Mouse (Mus musculus) gastrocnemius, adult 2 months (tissue): ENCODE measurements around the gene Hspg2. TPM values are rescaled to one million over a fixed set of nuclear protein-coding genes. Genes with fewer than 3 reads are reported as not detected.

Source experiments
- DNase-seq: peaks from one replicate; pipeline ENCODE4 v3.0.0; 2022
- H3K27ac ChIP-seq: fragments of 200-600 bp; 2 replicates; pipeline ENCODE4 v1.8.1; 2022; ENCODE audit warnings: mild to moderate bottlenecking
- H3K4me3 ChIP-seq: fragments of 200-600 bp; 2 replicates; pipeline ENCODE4 v1.8.1; 2022; ENCODE audit warnings: mild to moderate bottlenecking, moderate library complexity
- CTCF ChIP-seq: fragments of 200-600 bp; IDR thresholded peaks from 2 replicates; pipeline ENCODE4 v1.8.1; 2022; ENCODE audit warnings: antibody characterized with exemption, mild to moderate bottlenecking, moderate library complexity
- intact Hi-C: fragments of 180-260 bp; cut with DNase I; formaldehyde crosslinking; loops from one replicate; pipeline ENCODE4 v1.15.1; 2025
- total RNA-seq, 2 experiments: library from RNA; stranded (reverse); gene quantifications; 2 replicates each; pipeline ENCODE4 v1.2.3; 2021

The Hspg2 gene
- total RNA-seq, 2 experiments from 2014 or later, result 55.2 to 77.5 TPM

DNA sequence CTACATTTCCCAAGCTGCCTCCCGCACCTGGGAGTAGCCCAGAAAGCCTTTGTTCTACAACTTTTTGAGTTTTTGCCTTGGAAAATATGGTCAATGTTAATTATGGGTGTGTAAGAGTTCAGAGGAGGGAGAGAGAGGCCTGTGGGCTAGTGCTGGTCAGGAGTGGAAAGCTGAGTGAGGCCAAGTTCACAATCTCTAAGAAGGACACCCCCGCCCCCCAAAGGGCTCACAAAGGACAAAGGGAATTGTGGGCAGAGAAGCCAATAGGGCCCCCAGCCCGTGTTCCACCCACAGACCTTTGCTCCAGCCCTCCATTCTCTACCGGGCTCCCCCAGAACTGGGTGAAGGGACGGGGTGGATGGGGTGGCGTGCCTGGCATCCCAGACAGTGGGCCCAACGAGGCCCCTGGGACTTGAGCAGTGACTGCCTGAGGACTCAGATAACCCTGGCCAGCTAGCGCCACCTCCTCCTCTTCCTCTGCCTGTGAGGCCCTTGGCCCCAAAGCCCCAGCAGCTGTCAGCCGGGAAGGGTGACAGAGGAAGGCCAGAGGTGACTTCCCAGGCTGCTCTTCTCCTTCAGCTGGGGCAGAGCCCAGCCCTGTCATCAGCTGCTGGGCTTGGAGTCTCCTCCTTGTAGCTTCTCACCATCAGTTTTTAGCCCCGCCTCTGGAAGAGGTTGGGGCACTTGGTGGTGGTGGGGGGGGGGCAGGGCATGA, 18.9 kb downstream of the Hspg2 start:
- intact Hi-C loops, result loop anchor here (5.0 kb wide), 1 partner anchor 40 kb away; no protein-coding TSS in a partner anchor
- no peak for TF ChIP-seq CTCF
- peak; percentile 93 for DNase-seq
- Histone ChIP-seq H3K27ac (peak overlapping the region; percentile 96), H3K4me3 (peak overlapping the region; percentile 51)

DNA sequence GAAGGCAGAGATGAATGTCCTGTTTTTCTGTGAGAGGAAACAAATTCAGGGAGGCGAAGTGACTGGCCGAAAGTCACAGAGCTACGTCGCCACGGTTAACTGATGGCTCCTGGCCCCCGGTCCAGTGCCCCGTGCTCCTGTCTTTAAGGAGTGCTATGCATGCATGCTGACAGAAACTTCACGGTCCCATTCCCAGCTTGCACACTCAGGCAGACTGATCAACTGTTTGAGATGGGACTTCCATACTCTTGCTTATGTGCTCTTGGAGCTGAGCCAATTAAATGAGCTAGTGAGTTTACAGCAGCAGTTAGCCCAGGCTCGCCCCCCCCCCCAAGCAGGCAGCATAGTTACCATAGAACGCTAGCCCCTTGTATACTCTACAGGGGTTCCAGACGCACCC, 19.5 kb downstream of the Hspg2 start:
- intact Hi-C loops, result loop anchor here (5.0 kb wide), 1 partner anchor 41 kb away; no protein-coding TSS in a partner anchor
- TF ChIP-seq CTCF, result no peak
- Histone ChIP-seq H3K27ac (peak overlapping the region; percentile 96), H3K4me3 (peak overlapping the region; percentile 51)
- DNase-seq, result no peak

DNA sequence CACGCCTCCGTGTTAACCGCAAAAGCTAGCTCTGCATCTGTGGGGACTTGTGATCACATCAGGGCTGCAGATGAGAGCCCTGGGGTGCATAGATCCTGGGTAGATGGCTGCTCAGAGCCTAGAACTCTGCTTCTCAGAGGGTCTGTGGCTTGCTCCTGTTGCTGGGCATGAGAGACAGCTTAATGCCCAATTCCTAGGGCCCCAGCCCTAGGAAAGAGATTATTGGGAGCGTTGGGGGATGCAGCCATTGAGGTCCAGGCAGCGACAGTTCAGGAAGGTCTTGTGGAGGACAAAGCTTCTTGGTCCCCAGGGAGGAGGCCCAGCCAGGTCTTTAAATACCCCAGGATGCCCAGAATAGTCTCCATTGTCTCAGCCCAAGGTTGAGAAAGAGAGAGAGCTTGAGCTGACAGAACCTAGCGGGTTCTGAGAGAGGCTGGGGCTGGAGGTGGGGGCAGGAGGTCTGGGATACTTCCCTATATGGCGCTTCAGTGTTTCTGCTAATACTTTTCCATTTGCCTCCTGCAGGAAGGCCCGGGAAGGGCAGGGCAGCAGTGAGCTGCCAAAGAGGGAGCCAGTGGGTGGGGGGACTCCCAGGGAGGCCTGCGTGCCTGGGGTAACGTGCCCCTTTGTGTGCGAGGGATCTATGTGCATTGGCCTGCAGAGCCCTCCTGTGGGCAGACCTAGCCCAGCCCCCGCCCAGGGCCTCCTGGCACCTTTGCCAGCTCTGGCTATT, 20.2 kb downstream of the Hspg2 start:
- DNase-seq, result peak; percentile 87
- peak overlapping the region; percentile 96 for H3K27ac ChIP-seq
- intact Hi-C loops, result loop anchor here (5.0 kb wide), 1 partner anchor 41 kb away; no protein-coding TSS in a partner anchor
- TF ChIP-seq CTCF, result peak; percentile 69
- peak overlapping the region; percentile 51 for H3K4me3 ChIP-seq

DNA sequence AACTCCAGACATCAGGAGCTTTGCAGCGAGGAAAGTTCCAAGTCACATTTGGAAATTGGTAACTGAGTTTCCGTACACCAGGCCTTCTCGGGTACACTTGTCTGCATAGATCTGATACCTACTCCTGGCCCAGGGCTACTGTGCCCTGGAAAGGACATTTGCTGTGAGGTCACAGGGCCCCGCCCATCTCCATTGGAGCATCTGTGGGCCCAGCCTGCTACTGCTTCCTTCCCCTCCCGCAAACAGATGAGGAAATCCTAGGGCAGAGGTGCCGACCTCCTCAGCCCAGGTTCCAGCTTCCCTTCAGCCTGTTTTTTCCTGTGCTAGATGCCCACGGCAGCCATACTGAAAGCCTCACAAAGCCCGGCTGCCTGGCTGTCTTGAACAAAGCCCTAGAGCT, 21.4 kb downstream of the Hspg2 start:
- no peak for TF ChIP-seq CTCF
- Histone ChIP-seq H3K4me3 (peak overlapping the region; percentile 51), H3K27ac (peak overlapping the region; percentile 96)
- peak; percentile 80 for DNase-seq
- intact Hi-C loops, result loop anchor here (5.0 kb wide), 1 partner anchor 43 kb away; no protein-coding TSS in a partner anchor

DNA sequence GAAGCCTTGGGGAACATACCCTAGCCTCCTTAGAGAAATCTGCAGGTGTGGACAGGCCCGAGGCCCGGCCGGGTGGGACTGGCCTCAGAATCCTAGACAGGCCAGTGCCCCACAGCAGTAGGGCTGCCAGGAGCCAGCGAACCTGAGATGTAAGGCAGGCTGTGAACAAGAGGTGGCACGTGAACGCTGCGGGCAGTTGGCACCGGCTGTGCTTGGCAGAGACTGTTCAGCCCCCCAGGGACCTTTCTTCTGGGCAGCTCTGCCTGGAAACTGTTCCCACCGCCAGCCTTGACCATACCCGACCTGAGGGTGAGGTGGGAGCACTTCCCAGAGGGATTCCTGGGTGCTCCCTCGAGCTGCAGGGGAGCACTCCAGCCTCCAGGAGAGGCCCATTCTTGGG, 24.0 kb downstream of the Hspg2 start:
- peak overlapping the region; percentile 87 for H3K27ac ChIP-seq
- no peak for DNase-seq
- no peak for TF ChIP-seq CTCF
- intact Hi-C loops, result no loop called here
- no peak overlapping the region for H3K4me3 ChIP-seq

DNA sequence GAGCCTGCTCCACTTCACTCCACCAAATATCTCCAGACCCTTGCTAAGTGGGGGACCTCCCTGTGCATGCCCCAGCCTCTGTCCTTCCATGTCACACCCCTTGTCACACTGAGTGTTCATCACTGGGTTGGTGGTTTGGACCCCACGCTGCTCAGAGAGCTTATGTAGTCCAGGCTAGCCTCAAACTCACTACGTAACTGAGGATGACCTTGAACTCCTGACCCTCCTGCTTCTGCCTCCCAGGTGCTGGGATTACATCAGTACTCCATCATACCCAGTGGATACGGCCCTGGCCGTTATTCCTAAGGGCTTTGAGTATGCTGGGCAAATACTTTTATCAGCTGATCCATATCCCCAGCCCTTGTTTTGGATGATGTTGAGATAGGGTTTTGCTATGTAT, 24.6 kb downstream of the Hspg2 start:
- DNase-seq, result no peak
- intact Hi-C loops, result no loop called here
- no peak for TF ChIP-seq CTCF
- Histone ChIP-seq H3K27ac (peak overlapping the region; percentile 87), H3K4me3 (no peak overlapping the region)

DNA sequence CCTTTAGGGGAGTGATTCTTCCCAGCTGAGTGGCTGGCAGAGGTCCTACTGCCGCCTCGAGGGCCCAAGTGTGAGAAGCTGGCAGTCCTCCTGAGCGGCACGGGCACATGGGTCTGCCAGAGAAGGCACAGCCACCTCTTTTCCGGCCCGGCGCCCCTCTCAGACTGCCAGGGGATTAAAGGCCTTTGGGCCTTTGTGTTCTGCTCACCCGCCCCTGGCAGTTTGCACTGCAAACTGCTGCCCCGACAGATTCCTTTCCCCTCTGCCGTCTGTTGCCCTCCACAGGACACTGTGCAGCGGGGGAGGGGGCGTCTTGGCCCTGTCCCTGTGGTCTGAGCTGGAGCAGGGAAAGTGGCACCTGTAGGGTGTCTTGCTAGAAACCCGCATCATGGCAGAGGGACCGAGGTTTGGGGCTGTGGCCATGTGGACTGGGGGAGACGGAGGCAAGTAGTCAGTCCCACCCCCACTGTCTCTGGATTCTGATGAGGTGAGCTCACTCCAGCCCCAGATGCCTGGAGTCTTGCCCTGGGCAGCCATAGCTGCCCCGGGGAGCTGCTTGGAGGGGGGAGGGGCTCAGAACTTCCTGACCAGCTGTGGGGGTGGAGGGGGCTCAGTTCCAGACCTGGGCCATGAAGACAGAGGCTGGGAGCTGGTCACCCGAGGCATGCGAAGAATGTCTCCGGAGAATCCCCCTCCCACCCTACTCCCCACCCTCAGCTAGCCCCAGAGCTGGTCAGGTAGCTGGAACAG, 26.4 kb downstream of the Hspg2 start:
- peak overlapping the region; percentile 87 for H3K27ac ChIP-seq
- peak overlapping the region; percentile 23 for H3K4me3 ChIP-seq
- no peak for TF ChIP-seq CTCF
- DNase-seq, result peak; percentile 81
- intact Hi-C loops, result no loop called here

DNA sequence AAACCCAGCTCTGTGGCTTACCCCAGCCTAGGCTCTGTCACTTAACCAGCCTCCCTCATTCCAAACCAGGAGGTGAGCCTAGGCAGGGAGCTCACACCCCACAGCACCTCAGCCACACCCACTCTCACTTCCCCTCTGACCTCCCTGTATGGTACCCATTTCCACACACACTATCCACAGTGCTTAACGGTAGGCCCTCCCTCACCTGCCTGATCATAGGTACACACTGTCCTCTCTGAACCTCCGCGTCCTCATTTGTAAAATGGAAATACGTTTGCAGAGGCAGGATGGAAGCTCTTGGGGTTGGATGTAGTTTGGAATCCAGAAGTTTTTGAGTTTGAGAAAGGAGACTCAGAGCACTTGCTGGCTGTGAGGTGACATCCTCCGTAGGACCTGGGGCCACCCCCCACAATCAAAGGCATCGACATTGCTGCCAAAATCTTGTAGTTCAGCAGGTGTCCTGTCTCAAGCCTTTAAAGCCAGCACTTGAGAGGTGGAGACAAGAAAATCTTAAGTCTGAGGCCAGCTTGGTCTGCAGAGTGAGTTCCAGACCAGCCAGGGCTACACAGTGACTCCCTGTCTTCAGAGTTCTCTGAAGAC, 27.0 kb downstream of the Hspg2 start:
- Histone ChIP-seq H3K4me3 (peak overlapping the region; percentile 23), H3K27ac (peak overlapping the region; percentile 87)
- no peak for TF ChIP-seq CTCF
- intact Hi-C loops, result no loop called here
- no peak for DNase-seq

DNA sequence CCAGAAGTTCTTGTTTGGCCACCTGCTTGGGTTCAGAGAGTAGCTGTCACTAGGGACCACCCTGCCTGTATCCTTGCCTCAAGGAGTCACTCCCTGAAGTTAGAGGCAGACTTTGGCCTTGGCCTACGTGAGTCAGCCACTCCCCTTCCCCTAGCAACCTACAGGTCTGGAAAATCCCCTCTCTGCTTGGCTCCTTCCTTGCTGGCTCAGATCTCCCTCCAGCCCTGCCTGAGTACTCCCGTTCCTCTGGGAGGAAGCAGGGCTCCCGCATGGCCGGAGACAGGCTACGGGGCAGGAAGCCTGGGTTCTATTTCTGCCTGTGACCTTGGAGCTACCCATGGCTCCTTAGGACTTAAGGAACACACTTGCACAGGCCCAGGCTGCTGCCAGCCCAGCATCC, 28.8 kb downstream of the Hspg2 start:
- H3K27ac ChIP-seq, result peak overlapping the region; percentile 89
- intact Hi-C loops, result no loop called here
- TF ChIP-seq CTCF, result no peak
- DNase-seq, result peak; percentile 69
- H3K4me3 ChIP-seq, result peak overlapping the region; percentile 56

DNA sequence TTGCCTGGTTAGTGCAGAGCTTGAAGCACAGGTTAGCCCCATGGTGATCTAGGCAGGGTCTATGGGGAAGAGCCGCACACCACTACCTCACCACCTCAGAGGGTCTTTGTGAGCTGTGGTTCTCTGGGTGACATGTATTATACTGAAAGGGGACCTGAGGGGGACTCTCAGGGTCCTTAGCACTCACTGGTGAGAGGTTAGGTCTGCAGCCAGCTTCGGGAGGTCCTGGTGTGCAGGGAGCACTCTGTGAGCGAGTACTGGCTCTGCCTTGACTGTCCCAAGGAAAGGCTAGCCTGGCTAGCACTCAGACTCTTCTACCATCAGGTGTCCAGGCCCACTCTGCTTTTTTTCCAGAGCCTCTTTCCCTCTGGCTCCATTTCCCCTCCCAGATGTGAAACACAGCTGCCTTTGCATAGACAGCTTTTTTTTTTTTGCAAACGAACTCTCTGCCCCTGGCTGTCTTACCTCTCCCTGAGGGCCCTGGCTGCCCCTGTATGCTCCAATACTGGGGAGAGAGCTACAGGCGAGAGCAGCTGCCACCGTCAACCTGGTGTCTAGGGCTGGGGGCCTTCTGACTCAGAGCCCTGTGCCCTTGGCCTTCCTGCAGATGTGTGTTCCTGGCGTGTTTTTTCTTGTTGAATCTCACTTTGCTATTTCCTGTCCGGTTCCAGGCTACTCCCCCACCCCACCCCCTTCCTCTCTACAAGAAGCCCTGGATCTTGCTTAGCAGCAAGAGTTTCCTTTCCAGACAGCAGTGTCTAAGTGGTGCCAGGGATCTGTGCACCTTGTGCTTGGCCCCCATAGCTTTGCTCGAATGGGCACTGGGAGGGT, 29.5 kb downstream of the Hspg2 start:
- Histone ChIP-seq H3K27ac (peak overlapping the region; percentile 89), H3K4me3 (peak overlapping the region; percentile 56)
- DNase-seq, result peak; percentile 68
- intact Hi-C loops, result no loop called here
- TF ChIP-seq CTCF, result no peak

DNA sequence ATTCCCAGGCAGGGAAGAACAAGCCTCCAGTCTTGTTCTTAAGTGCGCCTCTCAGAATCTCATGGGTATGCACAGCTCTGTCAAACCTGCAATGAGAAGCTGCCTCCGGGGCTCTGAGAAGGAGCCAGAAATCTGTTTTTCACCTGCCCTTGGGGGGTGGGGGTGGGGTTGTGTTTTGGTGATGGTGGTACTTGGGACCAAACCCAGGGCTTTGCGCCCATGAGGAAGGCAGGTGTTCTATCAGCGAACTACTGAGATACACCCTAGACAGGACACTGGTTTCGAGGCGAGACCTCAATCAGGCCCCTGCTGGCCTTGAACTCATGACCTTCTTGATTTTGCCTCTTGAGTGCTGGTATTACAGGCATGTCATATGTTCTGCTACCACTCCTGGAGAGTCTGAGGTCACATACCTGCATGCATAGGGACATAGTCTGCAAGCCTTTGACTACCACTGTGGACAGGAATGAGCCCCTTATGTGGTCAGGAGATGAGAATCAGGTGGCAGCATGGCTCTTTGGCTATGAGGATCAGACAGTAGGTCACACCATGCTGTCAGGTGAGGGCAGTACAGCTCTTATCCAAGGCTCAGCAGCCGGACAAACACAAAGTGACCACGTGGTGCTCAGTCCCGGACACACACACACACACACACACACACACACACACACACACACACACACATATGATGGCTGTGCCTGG, 30.5 kb downstream of the Hspg2 start:
- DNase-seq, result peak; percentile 18
- intact Hi-C loops, result no loop called here
- TF ChIP-seq CTCF, result no peak
- Histone ChIP-seq H3K27ac (peak overlapping the region; percentile 89), H3K4me3 (peak overlapping the region; percentile 32)
